Mouse (Mus musculus) ES-Bruce4 (cell line): Measurements from ENCODE around the gene Ptprb.

ENCODE experiments used
- CTCF ChIP-seq: IDR thresholded peaks from one replicate; pipeline ENCODE4 v1.8.1; 2011; ENCODE audit warnings: low read depth, low read length
- EP300 ChIP-seq: IDR thresholded peaks from 2 replicates; pipeline ENCODE4 v1.6.1; 2011; ENCODE audit warnings: low read depth, low read length; ENCODE audit not compliant: insufficient read depth

DNA sequence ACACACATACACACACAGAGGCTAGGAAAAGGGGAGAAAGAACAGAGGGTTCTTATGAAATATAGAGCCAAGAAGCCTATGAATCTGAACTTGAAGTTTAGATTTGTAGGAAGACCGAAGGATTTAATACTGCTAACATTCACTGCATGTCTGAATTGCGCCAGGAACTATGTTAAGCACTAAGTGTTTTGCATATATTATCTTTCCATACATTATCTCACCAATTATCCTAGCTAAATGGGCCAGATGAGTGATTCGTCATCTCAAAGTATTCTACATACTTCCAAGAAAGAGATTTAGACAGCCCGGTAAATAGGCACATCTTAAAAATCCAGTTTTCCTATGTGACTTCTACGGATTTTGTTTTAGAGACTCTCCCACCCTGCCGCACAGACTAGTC is 129.7 kb downstream of the Ptprb start:
- TF ChIP-seq CTCF (no peak), EP300 (no peak)
